Mouse (Mus musculus) ES-Bruce4 (cell line): ENCODE measurements around the gene Pum3.

ENCODE experiments used
- CTCF ChIP-seq: IDR thresholded peaks from one replicate; pipeline ENCODE4 v1.8.1; 2011; ENCODE audit warnings: low read depth, low read length
- EP300 ChIP-seq: IDR thresholded peaks from 2 replicates; pipeline ENCODE4 v1.6.1; 2011; ENCODE audit warnings: low read depth, low read length; ENCODE audit not compliant: insufficient read depth
- POLR2A ChIP-seq: IDR thresholded peaks from one replicate; pipeline ENCODE4 v1.8.1; 2011; ENCODE audit warnings: low read length; ENCODE audit not compliant: insufficient read depth

- TF ChIP-seq CTCF (no peak), POLR2A (no peak), EP300 (no peak)
These were observed 63.4 kb downstream of the Pum3 start for GRCm38 (mm10) chr19:27366113-27366746.
